Mouse (Mus musculus): Measurements from ENCODE around the gene Serpina3f.

DNA sequence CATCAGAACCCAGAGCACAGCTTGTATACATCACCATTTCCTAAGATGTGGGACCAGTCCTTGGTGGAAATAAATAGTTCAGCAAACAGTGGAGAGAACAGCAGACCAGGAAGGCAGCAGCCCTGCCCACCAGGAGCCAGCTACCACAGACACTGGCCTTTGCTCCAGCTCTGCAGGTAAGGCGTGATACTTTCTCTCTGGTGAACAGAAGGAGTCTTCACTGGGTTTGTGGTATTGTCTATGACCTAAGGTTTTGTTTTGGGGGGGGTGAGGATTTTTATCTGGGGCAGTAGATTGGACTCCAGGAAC, at the start of gene Serpina3f:
- TF ChIP-seq POLR2A (IDR thresholded peaks at IDR 0.05; ENCODE audit: insufficient read length, low read depth) (no peak), USF1 (IDR thresholded peaks at IDR 0.05; ENCODE audit: low read depth) (no peak), E2F4 (IDR thresholded peaks at IDR 0.05; ENCODE audit: insufficient read depth) (no peak), MYOG (IDR thresholded peaks at IDR 0.05; ENCODE audit: control insufficient read depth in 1 of 3, insufficient read depth in 1 of 3, insufficient read length in 2 of 3, low read depth in 2 of 3) (no peak), TCF12 (IDR thresholded peaks at IDR 0.05; ENCODE audit: insufficient read depth, poor library complexity, severe bottlenecking) (no peak), TCF3 (IDR thresholded peaks at IDR 0.05; ENCODE audit: insufficient read length, low read depth) (no peak), MAX (IDR thresholded peaks at IDR 0.05; ENCODE audit: low read depth) (no peak)

All from myocyte (in vitro differentiated cells).